Mouse (Mus musculus) cerebellum, adult 2 months (tissue): Measurements from ENCODE around the gene Them7.

ENCODE experiments used
- CTCF ChIP-seq: fragments of 200-500 bp; IDR thresholded peaks from 2 replicates; pipeline ENCODE4 v1.5.1; 2011; ENCODE audit warnings: low read depth, mild to moderate bottlenecking, control low read depth, low read length, moderate library complexity, borderline replicate concordance; ENCODE audit not compliant: insufficient read depth
- POLR2A ChIP-seq: fragments of 200-500 bp; IDR thresholded peaks from 2 replicates; pipeline ENCODE4 v1.6.1; 2011; ENCODE audit warnings: low read length, control low read depth, borderline replicate concordance; ENCODE audit not compliant: insufficient read depth

GRCm38 (mm10) chr2:105356791-105357190 lies 132.7 kb downstream of the Them7 start:
- TF ChIP-seq CTCF (no peak), POLR2A (no peak)
